Mouse (Mus musculus) bone marrow macrophage, adult 2 months (primary cell): Measurements from ENCODE around the gene Gm28051.

ENCODE experiments used
- CTCF ChIP-seq: IDR thresholded peaks from 2 replicates; pipeline ENCODE4 v1.5.1; 2012; ENCODE audit warnings: low read depth, mild to moderate bottlenecking, low read length, moderate library complexity
- POLR2A ChIP-seq: IDR thresholded peaks from 2 replicates; pipeline ENCODE4 v1.6.1; 2012; ENCODE audit warnings: mild to moderate bottlenecking, low read depth, low read length, borderline replicate concordance

- no peak for TF ChIP-seq POLR2A
- TF ChIP-seq CTCF: no peak
Measured at GRCm38 (mm10) chr12:102782841-102783240, 25.3 kb upstream of the Gm28051 start.
